Mouse (Mus musculus): Measurements from ENCODE around the gene Emp1. TPM values are rescaled to one million over a fixed set of nuclear protein-coding genes. Genes with fewer than 3 reads are reported as not detected.

The Emp1 gene
- polyA plus RNA-seq, 1 experiment from 2014 or later: 17.2 TPM

GRCm38 (mm10) chr6:135390398-135390797, 28.1 kb downstream of the Emp1 start:
- H3K27me3 ChIP-seq (ENCODE audit: control insufficient read depth, insufficient read depth, low read length): no peaks in the 10 kb centered on the region
- no peak overlapping the region for H3K4me3 ChIP-seq (ENCODE audit: control insufficient read depth in 1 of 2, insufficient read depth in 1 of 2, low read depth in 1 of 2, low read length in 2 of 2)
- H3K36me3 ChIP-seq (ENCODE audit: control insufficient read depth, insufficient read depth, low read length): no peaks in the 10 kb centered on the region
- no peaks in the 10 kb centered on the region for H3K4me1 ChIP-seq (ENCODE audit: control insufficient read depth in 2 of 2, insufficient read depth in 2 of 2, low read length in 2 of 2)
- ATAC-seq (ENCODE audit: insufficient number of reproducible peaks, insufficient read depth, low FRiP score, low read depth): no peak
- no peaks in the 10 kb centered on the region for H3K9me3 ChIP-seq (ENCODE audit: control insufficient read depth, low read length)
- H3K27ac ChIP-seq (replicated peaks in 1 of 2; ENCODE audit: control insufficient read depth in 1 of 2, insufficient read depth in 1 of 2, low read depth in 2 of 2, low read length in 2 of 2): no peak overlapping the region
- 61% methylated on average over 3 of the region's 3 CpGs for WGBS
- H3K9ac ChIP-seq (ENCODE audit: low read length): no peak overlapping the region
- H3K4me2 ChIP-seq (ENCODE audit: low read length): no peak overlapping the region

GRCm38 (mm10) chr6:135395375-135395774, 33.0 kb downstream of the Emp1 start:
- no peak for ATAC-seq (ENCODE audit: insufficient number of reproducible peaks, insufficient read depth, low FRiP score, low read depth)
- no peaks in the 10 kb centered on the region for H3K27me3 ChIP-seq (ENCODE audit: control insufficient read depth, insufficient read depth, low read length)
- H3K36me3 ChIP-seq (ENCODE audit: control insufficient read depth, insufficient read depth, low read length): no peaks in the 10 kb centered on the region
- H3K4me2 ChIP-seq (ENCODE audit: low read length): no peak overlapping the region
- no peak overlapping the region for H3K9ac ChIP-seq (ENCODE audit: low read length)
- peaks cover 6 to 7% of the 10 kb centered on the region in 2 experiments for H3K4me1 ChIP-seq (ENCODE audit: control insufficient read depth in 2 of 2, insufficient read depth in 2 of 2, low read length in 2 of 2)
- 67% methylated on average over 8 of the region's 8 CpGs for WGBS
- H3K4me3 ChIP-seq (ENCODE audit: control insufficient read depth in 1 of 2, insufficient read depth in 1 of 2, low read depth in 1 of 2, low read length in 2 of 2): no peak overlapping the region
- no peaks in the 10 kb centered on the region for H3K9me3 ChIP-seq (ENCODE audit: control insufficient read depth, low read length)
- H3K27ac ChIP-seq (replicated peaks in 1 of 2; ENCODE audit: control insufficient read depth in 1 of 2, insufficient read depth in 1 of 2, low read depth in 2 of 2, low read length in 2 of 2): no peak overlapping the region

- no peak overlapping the region for H3K9ac ChIP-seq (ENCODE audit: low read length)
- H3K4me1 ChIP-seq (ENCODE audit: control insufficient read depth in 2 of 2, insufficient read depth in 2 of 2, low read length in 2 of 2): peaks cover 6 to 7% of the 10 kb centered on the region in 2 experiments
- H3K4me2 ChIP-seq (ENCODE audit: low read length): no peak overlapping the region
- 78% methylated on average over 4 of the region's 4 CpGs for WGBS
- H3K4me3 ChIP-seq (ENCODE audit: control insufficient read depth in 1 of 2, insufficient read depth in 1 of 2, low read depth in 1 of 2, low read length in 2 of 2): no peak overlapping the region
- H3K27me3 ChIP-seq (ENCODE audit: control insufficient read depth, insufficient read depth, low read length): no peaks in the 10 kb centered on the region
- no peaks in the 10 kb centered on the region for H3K36me3 ChIP-seq (ENCODE audit: control insufficient read depth, insufficient read depth, low read length)
- H3K9me3 ChIP-seq (ENCODE audit: control insufficient read depth, low read length): no peaks in the 10 kb centered on the region
- no peak for ATAC-seq (ENCODE audit: insufficient number of reproducible peaks, insufficient read depth, low FRiP score, low read depth)
- H3K27ac ChIP-seq (replicated peaks in 1 of 2; ENCODE audit: control insufficient read depth in 1 of 2, insufficient read depth in 1 of 2, low read depth in 2 of 2, low read length in 2 of 2): no peak overlapping the region
Observed at GRCm38 (mm10) chr6:135397089-135397488, 34.7 kb downstream of the Emp1 start.

- Histone ChIP-seq H3K4me1 (ENCODE audit: control insufficient read depth in 2 of 2, insufficient read depth in 2 of 2, low read length in 2 of 2) (peaks cover 6 to 7% of the 10 kb centered on the region in 2 experiments), H3K4me2 (ENCODE audit: low read length) (no peak overlapping the region), H3K27me3 (ENCODE audit: control insufficient read depth, insufficient read depth, low read length) (no peaks in the 10 kb centered on the region), H3K9ac (ENCODE audit: low read length) (no peak overlapping the region), H3K9me3 (ENCODE audit: control insufficient read depth, low read length) (no peaks in the 10 kb centered on the region), H3K36me3 (ENCODE audit: control insufficient read depth, insufficient read depth, low read length) (no peaks in the 10 kb centered on the region), H3K4me3 (ENCODE audit: control insufficient read depth in 1 of 2, insufficient read depth in 1 of 2, low read depth in 1 of 2, low read length in 2 of 2) (no peak overlapping the region), H3K27ac (replicated peaks in 1 of 2; ENCODE audit: control insufficient read depth in 1 of 2, insufficient read depth in 1 of 2, low read depth in 2 of 2, low read length in 2 of 2) (no peak overlapping the region)
- ATAC-seq (ENCODE audit: insufficient number of reproducible peaks, insufficient read depth, low FRiP score, low read depth): no peak; the same call in 1 of the 2 replicates
- WGBS: 91% methylated on average over 8 of the region's 8 CpGs
Observed at GRCm38 (mm10) chr6:135397788-135398187, 35.4 kb downstream of the Emp1 start.

- Histone ChIP-seq H3K4me1 (ENCODE audit: control insufficient read depth in 2 of 2, insufficient read depth in 2 of 2, low read length in 2 of 2) (peaks cover 6 to 7% of the 10 kb centered on the region in 2 experiments), H3K9ac (ENCODE audit: low read length) (no peak overlapping the region), H3K4me2 (ENCODE audit: low read length) (no peak overlapping the region), H3K9me3 (ENCODE audit: control insufficient read depth, low read length) (no peaks in the 10 kb centered on the region), H3K4me3 (ENCODE audit: control insufficient read depth in 1 of 2, insufficient read depth in 1 of 2, low read depth in 1 of 2, low read length in 2 of 2) (no peak overlapping the region), H3K27ac (replicated peaks in 1 of 2; ENCODE audit: control insufficient read depth in 1 of 2, insufficient read depth in 1 of 2, low read depth in 2 of 2, low read length in 2 of 2) (no peak overlapping the region; a peak in 1 of 4 replicates), H3K36me3 (ENCODE audit: control insufficient read depth, insufficient read depth, low read length) (no peaks in the 10 kb centered on the region), H3K27me3 (ENCODE audit: control insufficient read depth, insufficient read depth, low read length) (no peaks in the 10 kb centered on the region)
- WGBS: 26% methylated on average over 5 of the region's 5 CpGs
- no peak for ATAC-seq (ENCODE audit: insufficient number of reproducible peaks, insufficient read depth, low FRiP score, low read depth)
Observed at GRCm38 (mm10) chr6:135398801-135399200, 36.5 kb downstream of the Emp1 start.

- WGBS: 52% methylated on average over 3 of the region's 3 CpGs
- no peaks in the 10 kb centered on the region for H3K27me3 ChIP-seq (ENCODE audit: control insufficient read depth, insufficient read depth, low read length)
Observed at GRCm38 (mm10) chr6:135400306-135400705, 38.0 kb downstream of the Emp1 start.

GRCm38 (mm10) chr6:135405093-135405492, 42.7 kb downstream of the Emp1 start:
- Histone ChIP-seq H3K4me1 (ENCODE audit: control insufficient read depth in 2 of 2, insufficient read depth in 2 of 2, low read length in 2 of 2) (no peaks in the 10 kb centered on the region), H3K4me3 (ENCODE audit: control insufficient read depth in 1 of 2, insufficient read depth in 1 of 2, low read depth in 1 of 2, low read length in 2 of 2) (no peak overlapping the region), H3K4me2 (ENCODE audit: low read length) (no peak overlapping the region), H3K9me3 (ENCODE audit: control insufficient read depth, low read length) (no peaks in the 10 kb centered on the region), H3K36me3 (ENCODE audit: control insufficient read depth, insufficient read depth, low read length) (no peaks in the 10 kb centered on the region), H3K9ac (ENCODE audit: low read length) (no peak overlapping the region), H3K27me3 (ENCODE audit: control insufficient read depth, insufficient read depth, low read length) (no peaks in the 10 kb centered on the region; the same call in 1 of the 2 replicates), H3K27ac (replicated peaks in 1 of 2; ENCODE audit: control insufficient read depth in 1 of 2, insufficient read depth in 1 of 2, low read depth in 2 of 2, low read length in 2 of 2) (no peak overlapping the region)
- no peak for ATAC-seq (ENCODE audit: insufficient number of reproducible peaks, insufficient read depth, low FRiP score, low read depth)
- WGBS: 63% methylated on average over 11 of the region's 11 CpGs

More at GRCm38 (mm10) chr6:135400306-135400705, 38.0 kb downstream of the Emp1 start:
- H3K4me2 ChIP-seq (ENCODE audit: low read length): no peak overlapping the region
- H3K36me3 ChIP-seq (ENCODE audit: control insufficient read depth, insufficient read depth, low read length): no peaks in the 10 kb centered on the region
- no peak overlapping the region for H3K9ac ChIP-seq (ENCODE audit: low read length)
- no peak overlapping the region for H3K4me3 ChIP-seq (ENCODE audit: control insufficient read depth in 1 of 2, insufficient read depth in 1 of 2, low read depth in 1 of 2, low read length in 2 of 2)
- no peak overlapping the region for H3K27ac ChIP-seq (replicated peaks in 1 of 2; ENCODE audit: control insufficient read depth in 1 of 2, insufficient read depth in 1 of 2, low read depth in 2 of 2, low read length in 2 of 2)
- ATAC-seq (ENCODE audit: insufficient number of reproducible peaks, insufficient read depth, low FRiP score, low read depth): no peak
- no peaks in the 10 kb centered on the region for H3K9me3 ChIP-seq (ENCODE audit: control insufficient read depth, low read length)
- peaks cover 6 to 7% of the 10 kb centered on the region in 2 experiments for H3K4me1 ChIP-seq (ENCODE audit: control insufficient read depth in 2 of 2, insufficient read depth in 2 of 2, low read length in 2 of 2)

GRCm38 (mm10) chr6:135407323-135407722, 45.0 kb downstream of the Emp1 start:
- 26% methylated on average over 4 of the region's 4 CpGs for WGBS
- Histone ChIP-seq H3K9ac (ENCODE audit: low read length) (no peak overlapping the region), H3K36me3 (ENCODE audit: control insufficient read depth, insufficient read depth, low read length) (no peaks in the 10 kb centered on the region), H3K9me3 (ENCODE audit: control insufficient read depth, low read length) (no peaks in the 10 kb centered on the region), H3K4me1 (ENCODE audit: control insufficient read depth in 2 of 2, insufficient read depth in 2 of 2, low read length in 2 of 2) (no peaks in the 10 kb centered on the region), H3K27ac (replicated peaks in 1 of 2; ENCODE audit: control insufficient read depth in 1 of 2, insufficient read depth in 1 of 2, low read depth in 2 of 2, low read length in 2 of 2) (no peak overlapping the region), H3K4me2 (ENCODE audit: low read length) (no peak overlapping the region), H3K27me3 (ENCODE audit: control insufficient read depth, insufficient read depth, low read length) (no peaks in the 10 kb centered on the region; the same call in 1 of the 2 replicates), H3K4me3 (ENCODE audit: control insufficient read depth in 1 of 2, insufficient read depth in 1 of 2, low read depth in 1 of 2, low read length in 2 of 2) (no peak overlapping the region)
- no peak for ATAC-seq (ENCODE audit: insufficient number of reproducible peaks, insufficient read depth, low FRiP score, low read depth)
